Comparison of ENCODE assay signal across 9 mouse cellular contexts in genomic region chr8:10923071-10924000, GRCm38 (mm10).
DNase-seq lines count a peak whose midpoint lies in the region; ATAC-seq lines count a peak whose summit lies in the region.
"Had no signal": no experiment of that assay in that cellular context is flagged by ENCODE, and none has a peak within 500 bp of the region (broad histone marks: within the 10 kb centered on the region; RNA-seq: fewer than 3 reads in every experiment).

No protein-coding gene starts in this region.

- ATAC-seq in heart, embryonic 16.5 days (replicated peaks; ENCODE audit: extremely low read depth, insufficient read depth, low FRiP score), result no peak
- ATAC-seq in midbrain, embryonic 13.5 days, result no peak
- no peak for ATAC-seq in midbrain, embryonic 15.5 days (replicated peaks)
- ATAC-seq in limb, embryonic 11.5 days (ENCODE audit: insufficient number of reproducible peaks, low FRiP score, low TSS enrichment, low read depth), result no peak

- peaks cover 52% of the 10 kb centered on the region for H3K4me1 ChIP-seq in heart, embryonic 16.5 days (ENCODE audit: control insufficient read depth, insufficient read depth, low read length)
- peaks cover 81% of the 10 kb centered on the region for H3K4me1 ChIP-seq in midbrain, embryonic 13.5 days (replicated peaks)
- H3K4me1 ChIP-seq in midbrain, embryonic 15.5 days, result peaks cover 63% of the 10 kb centered on the region
- peaks cover 52% of the 10 kb centered on the region for H3K4me1 ChIP-seq in limb, embryonic 11.5 days (ENCODE audit: control insufficient read depth, insufficient read depth, low read length)

- intact Hi-C loops in heart, postnatal 10 days (cut with DNase I), result no loop called here

- no peak overlapping the region for H3K4me3 ChIP-seq in heart, embryonic 16.5 days (ENCODE audit: low read length)
- no peak overlapping the region for H3K4me3 ChIP-seq in midbrain, embryonic 13.5 days (replicated peaks)
- no peak overlapping the region for H3K4me3 ChIP-seq in midbrain, embryonic 15.5 days
- peak overlapping the region; percentile 13; the same call in 1 of the 2 replicates for H3K4me3 ChIP-seq in limb, embryonic 11.5 days (ENCODE audit: low read depth, low read length)
- H3K4me3 ChIP-seq: embryonic facial prominence, embryonic 15.5 days had no signal

- DNase-seq in heart, postnatal 10 days, result no peak
- peak; percentile 45 for DNase-seq in limb, embryonic 11.5 days (ENCODE audit: low spot score)
- peak; percentile 86 for DNase-seq in yolk sac, embryonic 10.5 days (ENCODE audit: low spot score)
- DNase-seq in cerebellum, postnatal 14 days, result no peak
- DNase-seq in layer of hippocampus, adult 9-10 months (ENCODE audit: low spot score), result no peak

- H3K9me3 ChIP-seq in heart, embryonic 16.5 days (replicated peaks; ENCODE audit: control insufficient read depth, low read length), result no peaks in the 10 kb centered on the region
- no peaks in the 10 kb centered on the region for H3K9me3 ChIP-seq in midbrain, embryonic 13.5 days
- no peaks in the 10 kb centered on the region for H3K9me3 ChIP-seq in midbrain, embryonic 15.5 days
- no peaks in the 10 kb centered on the region for H3K9me3 ChIP-seq in limb, embryonic 11.5 days (ENCODE audit: control insufficient read depth, low read length)
- H3K9me3 ChIP-seq: embryonic facial prominence, embryonic 15.5 days had no signal

- no peak overlapping the region for H3K9ac ChIP-seq in heart, embryonic 16.5 days (ENCODE audit: low read length)
- H3K9ac ChIP-seq in midbrain, embryonic 13.5 days (replicated peaks), result no peak overlapping the region
- H3K9ac ChIP-seq in midbrain, embryonic 15.5 days, result no peak overlapping the region
- no peak overlapping the region for H3K9ac ChIP-seq in limb, embryonic 11.5 days (ENCODE audit: low read length)
- H3K9ac ChIP-seq: embryonic facial prominence, embryonic 15.5 days had no signal

- no peaks in the 10 kb centered on the region for H3K36me3 ChIP-seq in heart, embryonic 16.5 days (ENCODE audit: control insufficient read depth, insufficient read depth)
- H3K36me3 ChIP-seq in midbrain, embryonic 13.5 days, result no peaks in the 10 kb centered on the region
- H3K36me3 ChIP-seq in midbrain, embryonic 15.5 days (replicated peaks), result no peaks in the 10 kb centered on the region
- H3K36me3 ChIP-seq in limb, embryonic 11.5 days (ENCODE audit: control insufficient read depth, insufficient read depth, low read length), result no peaks in the 10 kb centered on the region
- H3K36me3 ChIP-seq: embryonic facial prominence, embryonic 15.5 days had no signal

- H3K27me3 ChIP-seq in heart, embryonic 16.5 days (ENCODE audit: control insufficient read depth, insufficient read depth, low read length), result peaks cover 6% of the 10 kb centered on the region; the same call in 1 of the 2 replicates
- H3K27me3 ChIP-seq in midbrain, embryonic 13.5 days, result peaks cover 33% of the 10 kb centered on the region
- 0 out of 2 replicates have a peak, but pooled peaks cover 4% of the 10 kb centered on the region for H3K27me3 ChIP-seq in midbrain, embryonic 15.5 days (replicated peaks)
- H3K27me3 ChIP-seq in limb, embryonic 11.5 days (ENCODE audit: control insufficient read depth, insufficient read depth, low read length), result no peaks in the 10 kb centered on the region

- 58% methylated on average over 19 of the region's 19 CpGs for WGBS in heart, embryonic 16.5 days
- WGBS in midbrain, embryonic 13.5 days, result 25% methylated on average over 19 of the region's 19 CpGs
- 33% methylated on average over 19 of the region's 19 CpGs for WGBS in midbrain, embryonic 15.5 days
- WGBS in limb, embryonic 11.5 days, result 26% methylated on average over 19 of the region's 19 CpGs

- H3K27ac ChIP-seq in heart, embryonic 16.5 days (ENCODE audit: low read length), result peak overlapping the region; percentile 45; the same call in 1 of the 2 replicates
- 0 out of 2 replicates have a peak overlapping the region, but pooled peaks have one; percentile 1 for H3K27ac ChIP-seq in midbrain, embryonic 13.5 days
- H3K27ac ChIP-seq in midbrain, embryonic 15.5 days, result no peak overlapping the region
- H3K27ac ChIP-seq in limb, embryonic 11.5 days (replicated peaks; ENCODE audit: low read depth, low read length), result peak overlapping the region; percentile 97

- H3K4me2 ChIP-seq in heart, embryonic 16.5 days (ENCODE audit: low read depth, low read length), result no peak overlapping the region
- no peak overlapping the region for H3K4me2 ChIP-seq in midbrain, embryonic 13.5 days (replicated peaks)
- no peak overlapping the region for H3K4me2 ChIP-seq in midbrain, embryonic 15.5 days
- peak overlapping the region; percentile 32; the same call in 1 of the 2 replicates for H3K4me2 ChIP-seq in limb, embryonic 11.5 days (ENCODE audit: low read depth, severe bottlenecking)

Comparison
In these comparisons a context has a peak if more than half of its experiments do, and no peak if none do; other contexts are left out.
1. DNase-seq: peak in limb, embryonic 11.5 days (single experiment) and yolk sac, embryonic 10.5 days (single experiment); none in heart, postnatal 10 days (0 of 2), cerebellum, postnatal 14 days (0 of 2) and layer of hippocampus, adult 9-10 months (single experiment).